22 mouse cellular contexts compared by ENCODE assay signal in genomic region chr2:167093171-167093900, GRCm38 (mm10). TPM values are rescaled to one million over a fixed set of nuclear protein-coding genes. Genes with fewer than 3 reads are reported as not detected.
DNase-seq lines count a peak whose midpoint lies in the region; ATAC-seq and TF ChIP-seq lines count a peak whose summit lies in the region.
"Had no signal": no experiment of that assay in that cellular context is flagged by ENCODE, and none has a peak within 500 bp of the region (broad histone marks: within the 10 kb centered on the region; RNA-seq: fewer than 3 reads in every experiment).

No protein-coding gene starts in this region.

- no peak for TF ChIP-seq POLR2A in lung, adult 2 months (IDR thresholded peaks at IDR 0.05; ENCODE audit: borderline replicate concordance, extremely low read depth, low read depth, low read length)
- TF ChIP-seq POLR2A in bone marrow macrophage, adult 2 months (IDR thresholded peaks at IDR 0.05; ENCODE audit: borderline replicate concordance, low read depth, low read length): no peak

- peak; percentile 54 for DNase-seq in lung, postnatal 36 days
- no peak for DNase-seq in lung, adult 2 months
- DNase-seq in skeletal muscle tissue, adult 2 months (ENCODE audit: low read depth, low spot score): peak; percentile 30
- DNase-seq in ovary, postnatal 10 days (ENCODE audit: low spot score): no peak
- DNase-seq: adrenal gland, postnatal 14 days; cerebellum, adult 11 months; cerebellum, postnatal 25 days; gastrocnemius, postnatal 10 days; kidney, adult 2 months; kidney, postnatal 25 days; layer of hippocampus, adult 9-11 months; midbrain, embryonic 14.5 days; right cerebral cortex, postnatal 14 days; thymus, postnatal 25 days had no signal

- 77% methylated on average over 13 of the region's 13 CpGs for WGBS in lung, adult 2 months
- WGBS in macrophage (ENCODE audit: missing documents): 3% methylated on average over 13 of the region's 13 CpGs

- ATAC-seq in activated CD4-positive, CD25-positive, alpha-beta regulatory T cell, adult 4 months: no peak
- ATAC-seq: forebrain, embryonic 13.5 days had no signal

- no peaks in the 10 kb centered on the region for H3K36me3 ChIP-seq in macrophage (ENCODE audit: inconsistent target)
- H3K36me3 ChIP-seq: heart, embryonic 10.5 days; limb, embryonic 12.5 days had no signal

- no peaks in the 10 kb centered on the region for H3K4me1 ChIP-seq in lung, adult 2 months (ENCODE audit: control insufficient read depth, insufficient read depth, low read length)
- peaks cover 19% of the 10 kb centered on the region for H3K4me1 ChIP-seq in bone marrow macrophage, adult 2 months (ENCODE audit: control insufficient read depth, insufficient read depth, low read length)
- H3K4me1 ChIP-seq: forebrain, embryonic 13.5 days; heart, embryonic 10.5 days; limb, embryonic 12.5 days had no signal

- TF ChIP-seq CTCF in lung, adult 2 months (IDR thresholded peaks at IDR 0.05; ENCODE audit: insufficient read depth, low read length): no peak
- no peak for TF ChIP-seq CTCF in bone marrow macrophage, adult 2 months (IDR thresholded peaks at IDR 0.05; ENCODE audit: low read depth, low read length)

- H3K4me3 ChIP-seq in lung, adult 2 months (replicated peaks; ENCODE audit: extremely low read depth, low read depth, low read length): no peak overlapping the region
- H3K4me3 ChIP-seq in bone marrow macrophage, adult 2 months (ENCODE audit: insufficient read depth, low read length): no peak overlapping the region
- H3K4me3 ChIP-seq in macrophage (ENCODE audit: inconsistent target): no peak overlapping the region
- H3K4me3 ChIP-seq: forebrain, embryonic 13.5 days; heart, embryonic 10.5 days; limb, embryonic 12.5 days had no signal

- peak overlapping the region; percentile 61 for H3K27ac ChIP-seq in bone marrow macrophage, adult 2 months (ENCODE audit: insufficient read depth, low read depth, low read length)
- H3K27ac ChIP-seq in macrophage: peak overlapping the region; percentile 58
- H3K27ac ChIP-seq: forebrain, embryonic 13.5 days; heart, embryonic 10.5 days; limb, embryonic 12.5 days; liver, embryonic 14.5 days; stomach, postnatal 0 days had no signal

- no peaks in the 10 kb centered on the region for H3K79me2 ChIP-seq in macrophage (ENCODE audit: inconsistent target)

RNA-seq across cellular contexts. Expression of gene Znfx1, which starts 30.5 kb away (rescaled TPM):
- polyA plus RNA-seq in lung, adult 2 months (2012; rRNA removed): 39.4 and 46.6 TPM in 2 replicates
- polyA plus RNA-seq in bone marrow macrophage, adult 2 months (2012; ENCODE audit: insufficient read depth, insufficient read length, missing spikeins): 91.4 and 108 TPM in 2 replicates
- total RNA-seq in macrophage (2018; cell fraction: chromatin; rRNA removed): 100 to 1,000 TPM; 140 to 707 (median 513) TPM
- 100 to 1,000 TPM; 148 to 640 (median 330) TPM for total RNA-seq in macrophage (2018; cell fraction: cytosol; rRNA removed)
- 100 to 1,000 TPM; 164 to 846 (median 558) TPM for total RNA-seq in macrophage (2018; cell fraction: nucleus; rRNA removed)
- polyA plus RNA-seq in macrophage (2018): 128 to 243 TPM (median 153 TPM) in 3 replicates
- 10 to 100 TPM; 18.5 to 26.0 TPM for polyA plus RNA-seq in activated CD4-positive, CD25-positive, alpha-beta regulatory T cell, adult 4 months (2017; shearing (Covaris generic))

Comparison
In these comparisons a context has a peak if more than half of its experiments do, and no peak if none do; other contexts are left out.
1. DNase-seq: peak in lung, postnatal 36 days (single experiment) and skeletal muscle tissue, adult 2 months (single experiment); none in lung, adult 2 months (single experiment) and ovary, postnatal 10 days (single experiment).